Mouse (Mus musculus): Measurements from ENCODE around the gene Gm29776. TPM values are rescaled to one million over a fixed set of nuclear protein-coding genes. Genes with fewer than 3 reads are reported as not detected.

The Gm29776 gene
- total RNA-seq (2012; rRNA removed) (not detected in 2 replicates), total RNA-seq (2014; rRNA removed) (not detected in 2 replicates), polyA plus RNA-seq (2012; ENCODE audit: insufficient read length, low read depth) (not detected in 2 replicates)

DNA sequence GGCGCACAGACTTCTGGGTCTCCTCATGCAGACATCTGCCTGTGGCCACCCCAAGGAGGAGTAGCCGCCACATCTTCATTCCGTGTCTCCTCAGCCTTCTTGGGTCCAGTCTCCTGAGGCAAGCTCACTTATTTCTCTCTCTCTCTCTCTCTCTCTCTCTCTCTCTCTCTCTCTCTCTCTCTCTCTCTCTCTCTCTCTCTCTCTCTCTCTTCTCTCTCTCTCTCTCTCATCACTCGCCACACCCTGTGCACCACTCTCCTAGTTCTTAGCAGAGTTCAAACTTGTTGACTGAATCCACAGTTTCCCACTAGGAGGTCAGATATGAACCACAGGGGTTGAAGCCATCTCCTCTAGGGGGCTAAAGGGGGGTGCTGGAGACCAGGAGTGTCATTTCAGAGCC, at the start of gene Gm29776:
TSS of gene Gm29776 (minus strand) at position 101 of the 400 bp plus-strand sequence.
- dilution Hi-C loops (cut with MboI; ENCODE audit: extremely low pct_ligation_motif_present, extremely low pct_unique_long_range_greater_than_20kb, low sequenced_read_pairs), result no loop called here
- Histone ChIP-seq H3K4me1 (ENCODE audit: control insufficient read depth in 1 of 2, insufficient read depth in 2 of 2) (peaks cover 0 to 5% of the 10 kb centered on the region in 2 experiments; a peak in 2 of 4 replicates), H3K4me2 (ENCODE audit: insufficient read depth, low read depth, poor library complexity, severe bottlenecking) (no peak within 1 kb of the TSS), H3K27me3 (replicated peaks) (no peaks in the 10 kb centered on the region), H3K4me3 (replicated peaks in 1 of 3; ENCODE audit: low read depth in 2 of 3, low read length in 2 of 3, poor library complexity in 1 of 3) (no peak within 1 kb of the TSS), H3K79me2 (replicated peaks; ENCODE audit: control insufficient read depth, extremely low read depth, insufficient read depth, poor library complexity, severe bottlenecking) (no peaks in the 10 kb centered on the region), H3K9me3 (replicated peaks; ENCODE audit: low read length) (no peaks in the 10 kb centered on the region), H3K9ac (ENCODE audit: insufficient read depth, low read depth) (no peak within 1 kb of the TSS), H3K27ac (ENCODE audit: insufficient read depth, low read depth) (no peak within 1 kb of the TSS), H3K36me3 (replicated peaks in 1 of 2; ENCODE audit: control insufficient read depth in 1 of 2, insufficient read depth in 1 of 2, low read length in 1 of 2) (peaks cover 0 to 14% of the 10 kb centered on the region in 2 experiments)
- in situ Hi-C loops (cut with MboI; ENCODE audit: low pct_ligation_motif_present, low pct_unique_long_range_greater_than_20kb, low sequenced_read_pairs), result no loop called here
- DNase-seq (ENCODE audit: extremely low read depth), result no peak
- TF ChIP-seq USF1 (IDR thresholded peaks at IDR 0.05; ENCODE audit: low read depth, low read length) (no peak), MAX (IDR thresholded peaks at IDR 0.05; ENCODE audit: low read length) (no peak), POLR2AphosphoS2 (IDR thresholded peaks at IDR 0.05; ENCODE audit: low read depth, low read length) (no peak)

DNA sequence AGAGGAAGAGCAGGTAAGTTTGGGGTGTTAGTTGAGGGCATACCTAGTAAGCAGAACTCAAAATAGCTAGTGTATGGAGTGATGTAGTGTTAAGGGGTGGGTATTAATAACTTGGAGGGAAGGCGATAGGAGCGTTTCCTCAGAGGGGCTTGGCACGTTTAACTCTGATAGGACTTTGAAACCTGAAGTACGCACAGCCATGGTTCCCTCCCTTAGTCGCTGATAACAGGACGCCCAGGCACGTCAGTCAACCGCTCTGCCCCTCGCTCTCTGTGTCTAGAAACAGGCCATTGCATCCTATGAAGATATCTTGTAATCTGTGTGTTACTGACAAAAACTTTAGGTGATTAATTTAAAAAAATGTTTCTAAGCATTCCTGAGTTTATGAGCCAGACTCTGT, 47.4 kb upstream of the Gm29776 start:
- dilution Hi-C loops (cut with MboI; ENCODE audit: extremely low pct_ligation_motif_present, extremely low pct_unique_long_range_greater_than_20kb, low sequenced_read_pairs), result no loop called here

DNA sequence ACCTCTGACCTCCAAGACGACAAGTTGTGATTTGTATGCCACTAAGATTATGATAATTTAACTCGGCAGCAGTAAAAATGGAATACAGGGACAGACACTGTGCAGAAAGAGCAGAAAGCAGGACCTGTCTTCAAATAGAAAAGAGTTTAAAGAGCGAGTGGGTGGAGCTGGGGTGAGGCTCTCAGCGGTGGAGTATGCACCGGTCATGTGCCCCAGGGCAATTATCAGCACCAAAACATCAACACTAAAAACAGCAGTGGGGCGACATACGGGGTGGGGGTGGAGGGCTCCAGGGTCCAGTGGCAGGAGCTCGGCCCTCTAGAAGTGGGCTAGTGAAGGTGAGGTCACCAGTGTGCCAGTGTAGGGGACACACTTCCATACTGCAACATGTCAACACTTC, 45.8 kb upstream of the Gm29776 start:
- Histone ChIP-seq H3K4me3 (replicated peaks in 1 of 3; ENCODE audit: low read depth in 2 of 3, low read length in 2 of 3, poor library complexity in 1 of 3) (no peak overlapping the region), H3K27ac (ENCODE audit: insufficient read depth, low read depth) (no peak overlapping the region), H3K4me2 (ENCODE audit: insufficient read depth, low read depth, poor library complexity, severe bottlenecking) (no peak overlapping the region; the same call in 1 of the 2 replicates), H3K9ac (ENCODE audit: insufficient read depth, low read depth) (no peak overlapping the region), H3K27me3 (replicated peaks) (no peaks in the 10 kb centered on the region), H3K4me1 (ENCODE audit: control insufficient read depth in 1 of 2, insufficient read depth in 2 of 2) (peaks cover 3 to 9% of the 10 kb centered on the region in 2 experiments; a peak in 3 of 4 replicates), H3K9me3 (replicated peaks; ENCODE audit: low read length) (no peaks in the 10 kb centered on the region), H3K36me3 (replicated peaks in 1 of 2; ENCODE audit: control insufficient read depth in 1 of 2, insufficient read depth in 1 of 2, low read length in 1 of 2) (no peaks in the 10 kb centered on the region), H3K79me2 (replicated peaks; ENCODE audit: control insufficient read depth, extremely low read depth, insufficient read depth, poor library complexity, severe bottlenecking) (no peaks in the 10 kb centered on the region)
- dilution Hi-C loops (cut with MboI; ENCODE audit: extremely low pct_ligation_motif_present, extremely low pct_unique_long_range_greater_than_20kb, low sequenced_read_pairs) (no loop called here), in situ Hi-C loops (cut with MboI; ENCODE audit: low pct_ligation_motif_present, low pct_unique_long_range_greater_than_20kb, low sequenced_read_pairs) (no loop called here)
- no peak for TF ChIP-seq JUN (IDR thresholded peaks at IDR 0.05; ENCODE audit: insufficient read depth, low read depth, low read length)
- TF ChIP-seq EP300 (IDR thresholded peaks at IDR 0.05; ENCODE audit: low read length), result no peak
- no peak for TF ChIP-seq MAX (IDR thresholded peaks at IDR 0.05; ENCODE audit: low read length)
- TF ChIP-seq USF1 (IDR thresholded peaks at IDR 0.05; ENCODE audit: low read depth, low read length), result no peak
- TF ChIP-seq POLR2A (IDR thresholded peaks at IDR 0.05; ENCODE audit: low read depth, low read length), result no peak
- TF ChIP-seq UBTF (IDR thresholded peaks at IDR 0.05; ENCODE audit: low read depth, low read length), result no peak
- no peak for TF ChIP-seq SIN3A (IDR thresholded peaks at IDR 0.05; ENCODE audit: low read length)
- no peak for TF ChIP-seq SMC3 (IDR thresholded peaks at IDR 0.05; ENCODE audit: low read depth, low read length)
- no peak for DNase-seq (ENCODE audit: extremely low read depth)

More for the DNA sequence above, 47.4 kb upstream of the Gm29776 start:
- Histone ChIP-seq H3K4me3 (replicated peaks in 1 of 3; ENCODE audit: low read depth in 2 of 3, low read length in 2 of 3, poor library complexity in 1 of 3) (no peak overlapping the region), H3K9me3 (replicated peaks; ENCODE audit: low read length) (no peaks in the 10 kb centered on the region), H3K27me3 (replicated peaks) (no peaks in the 10 kb centered on the region), H3K27ac (ENCODE audit: insufficient read depth, low read depth) (no peak overlapping the region), H3K4me2 (ENCODE audit: insufficient read depth, low read depth, poor library complexity, severe bottlenecking) (no peak overlapping the region), H3K36me3 (replicated peaks in 1 of 2; ENCODE audit: control insufficient read depth in 1 of 2, insufficient read depth in 1 of 2, low read length in 1 of 2) (no peaks in the 10 kb centered on the region), H3K9ac (ENCODE audit: insufficient read depth, low read depth) (no peak overlapping the region), H3K79me2 (replicated peaks; ENCODE audit: control insufficient read depth, extremely low read depth, insufficient read depth, poor library complexity, severe bottlenecking) (no peaks in the 10 kb centered on the region), H3K4me1 (ENCODE audit: control insufficient read depth in 1 of 2, insufficient read depth in 2 of 2) (peaks cover 3 to 9% of the 10 kb centered on the region in 2 experiments; a peak in 3 of 4 replicates)
- DNase-seq (ENCODE audit: extremely low read depth), result no peak
- TF ChIP-seq GABPA (IDR thresholded peaks at IDR 0.05; ENCODE audit: insufficient replicate concordance, low read depth, low read length), result no peak
- TF ChIP-seq RAD21 (IDR thresholded peaks at IDR 0.05; ENCODE audit: low read depth, low read length), result no peak
- no peak for TF ChIP-seq JUND (conservative IDR thresholded peaks at IDR 0.05; ENCODE audit: low read depth, low read length)
- no peak for TF ChIP-seq NRF1 (IDR thresholded peaks at IDR 0.05; ENCODE audit: low read depth, low read length)
- TF ChIP-seq TBP (conservative IDR thresholded peaks at IDR 0.05; ENCODE audit: low read depth, low read length), result no peak
- TF ChIP-seq USF2 (conservative IDR thresholded peaks at IDR 0.05; ENCODE audit: low read depth, low read length), result no peak
- TF ChIP-seq MYC (IDR thresholded peaks at IDR 0.05; ENCODE audit: low read depth, low read length), result no peak
- no peak for TF ChIP-seq ZNF384 (IDR thresholded peaks at IDR 0.05; ENCODE audit: low read depth, low read length)
- no peak for TF ChIP-seq PAX5 (IDR thresholded peaks at IDR 0.05; ENCODE audit: low read length)
- no peak for TF ChIP-seq CHD2 (IDR thresholded peaks at IDR 0.05; ENCODE audit: low read length)
- no peak for TF ChIP-seq MAZ (IDR thresholded peaks at IDR 0.05; ENCODE audit: low read depth, low read length)
- no peak for TF ChIP-seq SMC3 (IDR thresholded peaks at IDR 0.05; ENCODE audit: low read depth, low read length)
- TF ChIP-seq MAX (IDR thresholded peaks at IDR 0.05; ENCODE audit: low read length), result no peak
- in situ Hi-C loops (cut with MboI; ENCODE audit: low pct_ligation_motif_present, low pct_unique_long_range_greater_than_20kb, low sequenced_read_pairs), result no loop called here
